Mouse (Mus musculus): ENCODE data around the gene Cpeb3.

GRCm38 (mm10) chr19:37127018-37127567 is 81.3 kb downstream of the Cpeb3 start:
- TF ChIP-seq MYOD1 (IDR thresholded peaks at IDR 0.05; ENCODE audit: control insufficient read depth in 1 of 3, insufficient read length in 2 of 3, low read depth in 2 of 3) (no peak), POLR2AphosphoS2 (IDR thresholded peaks at IDR 0.05; ENCODE audit: insufficient read length, low read depth) (no peak), TCF3 (IDR thresholded peaks at IDR 0.05; ENCODE audit: insufficient read length, low read depth) (no peak), CEBPB (IDR thresholded peaks at IDR 0.05; ENCODE audit: insufficient read depth, poor library complexity, severe bottlenecking) (no peak), POLR2A (IDR thresholded peaks at IDR 0.05; ENCODE audit: insufficient read length, low read depth) (no peak), MAX (IDR thresholded peaks at IDR 0.05; ENCODE audit: low read depth) (no peak), MYOG (IDR thresholded peaks at IDR 0.05; ENCODE audit: control insufficient read depth in 1 of 3, insufficient read depth in 1 of 3, insufficient read length in 2 of 3, low read depth in 2 of 3) (no peak), E2F4 (IDR thresholded peaks at IDR 0.05; ENCODE audit: insufficient read depth) (no peak), TCF12 (IDR thresholded peaks at IDR 0.05; ENCODE audit: insufficient read depth, poor library complexity, severe bottlenecking) (no peak), USF1 (IDR thresholded peaks at IDR 0.05; ENCODE audit: low read depth) (no peak), REST (IDR thresholded peaks at IDR 0.05; ENCODE audit: insufficient read depth, insufficient read length) (no peak), SRF (IDR thresholded peaks at IDR 0.05; ENCODE audit: control insufficient read depth, insufficient read length, low read depth) (no peak)
